Comparison of ENCODE assay signal across 14 mouse cellular contexts in genomic region chr17:45836731-45837130, GRCm38 (mm10).
DNase-seq lines count a peak whose midpoint lies in the region; ATAC-seq lines count a peak whose summit lies in the region.
"Had no signal": no experiment of that assay in that cellular context is flagged by ENCODE, and none has a peak within 500 bp of the region (broad histone marks: within the 10 kb centered on the region; RNA-seq: fewer than 3 reads in every experiment).

No protein-coding gene starts in this region.

- peak; percentile 39 for DNase-seq in forebrain, embryonic 14.5 days (ENCODE audit: low spot score)
- DNase-seq in kidney, adult 11 months = no peak
- DNase-seq in lung, postnatal 14 days = no peak
- peak; percentile 15 for DNase-seq in brain, adult 2 months (ENCODE audit: low read depth, low spot score)
- no peak for DNase-seq in adrenal gland, postnatal 4 days (ENCODE audit: low spot score in 2 of 2)
- DNase-seq: cerebellum, adult 9-10 months; layer of hippocampus, postnatal 36 days had no signal

- no peak for ATAC-seq in forebrain, embryonic 14.5 days
- no peak for ATAC-seq in forebrain, embryonic 13.5 days
- ATAC-seq in kidney, embryonic 15.5 days (replicated peaks; ENCODE audit: low FRiP score) = no peak
- peak; percentile 15; the same call in 1 of the 2 replicates for ATAC-seq in lung, embryonic 16.5 days (ENCODE audit: low read depth)

- H3K36me3 ChIP-seq in forebrain, embryonic 14.5 days (ENCODE audit: control insufficient read depth, insufficient read depth, low read length) = no peaks in the 10 kb centered on the region
- H3K36me3 ChIP-seq in forebrain, embryonic 13.5 days (ENCODE audit: poor library complexity, severe bottlenecking) = no peaks in the 10 kb centered on the region
- H3K36me3 ChIP-seq in kidney, embryonic 15.5 days = no peaks in the 10 kb centered on the region
- H3K36me3 ChIP-seq in lung, embryonic 16.5 days (ENCODE audit: control insufficient read depth, insufficient read depth, low read length) = no peaks in the 10 kb centered on the region
- H3K36me3 ChIP-seq: hindbrain, embryonic 15.5 days; liver, embryonic 15.5 days; neural tube, embryonic 15.5 days had no signal

- no peaks in the 10 kb centered on the region for H3K9me3 ChIP-seq in forebrain, embryonic 14.5 days (replicated peaks; ENCODE audit: control insufficient read depth, low read length)
- no peaks in the 10 kb centered on the region; the same call in 1 of the 2 replicates for H3K9me3 ChIP-seq in forebrain, embryonic 13.5 days (replicated peaks)
- no peaks in the 10 kb centered on the region for H3K9me3 ChIP-seq in kidney, embryonic 15.5 days (replicated peaks)
- H3K9me3 ChIP-seq in lung, embryonic 16.5 days (ENCODE audit: control insufficient read depth, low read length) = no peaks in the 10 kb centered on the region
- H3K9me3 ChIP-seq: hindbrain, embryonic 15.5 days; liver, embryonic 15.5 days; neural tube, embryonic 15.5 days had no signal

- no peaks in the 10 kb centered on the region for H3K4me1 ChIP-seq in forebrain, embryonic 14.5 days (ENCODE audit: control insufficient read depth, insufficient read depth, low read length)
- H3K4me1 ChIP-seq in forebrain, embryonic 13.5 days = peaks cover 12% of the 10 kb centered on the region; the same call in 1 of the 2 replicates
- H3K4me1 ChIP-seq in kidney, embryonic 15.5 days = peaks cover 15% of the 10 kb centered on the region
- H3K4me1 ChIP-seq in lung, embryonic 16.5 days (replicated peaks; ENCODE audit: control insufficient read depth, insufficient read depth, low read length) = peaks cover 12% of the 10 kb centered on the region
- H3K4me1 ChIP-seq: liver, embryonic 15.5 days; megakaryocyte, embryonic 14.5 days had no signal

- no peak overlapping the region for H3K27ac ChIP-seq in forebrain, embryonic 14.5 days (ENCODE audit: low read depth, low read length)
- H3K27ac ChIP-seq in forebrain, embryonic 13.5 days = no peak overlapping the region
- H3K27ac ChIP-seq in kidney, embryonic 15.5 days = 0 out of 2 replicates have a peak overlapping the region, but pooled peaks have one; percentile 32
- H3K27ac ChIP-seq in lung, embryonic 16.5 days (ENCODE audit: low read length) = no peak overlapping the region
- H3K27ac ChIP-seq: hindbrain, embryonic 15.5 days; liver, embryonic 15.5 days; neural tube, embryonic 15.5 days had no signal

- no peak overlapping the region for H3K4me3 ChIP-seq in forebrain, embryonic 14.5 days (ENCODE audit: low read depth, low read length)
- no peak overlapping the region for H3K4me3 ChIP-seq in forebrain, embryonic 13.5 days
- no peak overlapping the region for H3K4me3 ChIP-seq in kidney, embryonic 15.5 days (replicated peaks)
- H3K4me3 ChIP-seq in lung, embryonic 16.5 days (ENCODE audit: low read length) = no peak overlapping the region
- H3K4me3 ChIP-seq: hindbrain, embryonic 15.5 days; liver, embryonic 15.5 days; megakaryocyte, embryonic 14.5 days; neural tube, embryonic 15.5 days had no signal

- WGBS in forebrain, embryonic 14.5 days = 54% methylated on average over 7 of the region's 7 CpGs
- WGBS in forebrain, embryonic 13.5 days = 59% methylated on average over 7 of the region's 7 CpGs
- 53% methylated on average over 7 of the region's 7 CpGs for WGBS in kidney, embryonic 15.5 days
- 36% methylated on average over 7 of the region's 7 CpGs for WGBS in lung, embryonic 16.5 days

- no peak overlapping the region; the same call in 1 of the 2 replicates for H3K9ac ChIP-seq in forebrain, embryonic 14.5 days (ENCODE audit: low read length)
- H3K9ac ChIP-seq in forebrain, embryonic 13.5 days = no peak overlapping the region
- no peak overlapping the region for H3K9ac ChIP-seq in kidney, embryonic 15.5 days
- H3K9ac ChIP-seq in lung, embryonic 16.5 days (ENCODE audit: low read length) = no peak overlapping the region
- H3K9ac ChIP-seq: hindbrain, embryonic 15.5 days; liver, embryonic 15.5 days; neural tube, embryonic 15.5 days had no signal

- H3K27me3 ChIP-seq in forebrain, embryonic 14.5 days (replicated peaks; ENCODE audit: control insufficient read depth, insufficient read depth, low read length) = no peaks in the 10 kb centered on the region
- H3K27me3 ChIP-seq in forebrain, embryonic 13.5 days = no peaks in the 10 kb centered on the region
- H3K27me3 ChIP-seq in kidney, embryonic 15.5 days = no peaks in the 10 kb centered on the region; the same call in 1 of the 2 replicates
- H3K27me3 ChIP-seq in lung, embryonic 16.5 days (ENCODE audit: control insufficient read depth, insufficient read depth, low read depth, low read length) = no peaks in the 10 kb centered on the region
- H3K27me3 ChIP-seq: hindbrain, embryonic 15.5 days; liver, embryonic 15.5 days; neural tube, embryonic 15.5 days had no signal

- no peak overlapping the region for H3K4me2 ChIP-seq in forebrain, embryonic 14.5 days (ENCODE audit: low read length)
- H3K4me2 ChIP-seq in forebrain, embryonic 13.5 days = no peak overlapping the region
- H3K4me2 ChIP-seq in kidney, embryonic 15.5 days = no peak overlapping the region
- no peak overlapping the region for H3K4me2 ChIP-seq in lung, embryonic 16.5 days (ENCODE audit: low read depth, low read length)
- H3K4me2 ChIP-seq: hindbrain, embryonic 15.5 days; liver, embryonic 15.5 days; neural tube, embryonic 15.5 days had no signal

Comparison
In these comparisons a context has a peak if more than half of its experiments do, and no peak if none do; other contexts are left out.
1. DNase-seq: peak in forebrain, embryonic 14.5 days (single experiment) and brain, adult 2 months (single experiment); none in kidney, adult 11 months (single experiment), lung, postnatal 14 days (single experiment) and adrenal gland, postnatal 4 days (0 of 2).